Mouse (Mus musculus) ZHBTc4 (cell line): ENCODE measurements at regions not wholly inside any gene's neighbourhood (a gene's known extent, or its start where the extent isn't known, plus 50 kb on each side); places are given as distances from the start of the nearest gene placed in this dataset.

Experiments used
- DNase-seq: peaks from one replicate; pipeline ENCODE4 v3.0.0-alpha.2; 2011; ENCODE audit warnings: low read depth, low spot score

GRCm38 (mm10) chr9:47346527-47347111 lies 183.4 kb upstream of the Cadm1 start:
- DNase-seq, result no peak

- DNase-seq, result no peak
These were observed 179.7 kb upstream of the Cadm1 start for GRCm38 (mm10) chr9:47350301-47350700.

GRCm38 (mm10) chr9:47351036-47351435 lies 178.9 kb upstream of the Cadm1 start:
- DNase-seq, result no peak

GRCm38 (mm10) chr9:47353017-47353416 lies 177.0 kb upstream of the Cadm1 start:
- DNase-seq, result peak; percentile 39

- DNase-seq, result no peak
These were observed 176.0 kb upstream of the Cadm1 start for GRCm38 (mm10) chr9:47353972-47354371.

- no peak for DNase-seq
These were observed 175.6 kb upstream of the Cadm1 start for GRCm38 (mm10) chr9:47354423-47354822.

- no peak for DNase-seq
These were observed 175.1 kb upstream of the Cadm1 start for GRCm38 (mm10) chr9:47354866-47355265.

- DNase-seq, result no peak
These were observed 172.1 kb upstream of the Cadm1 start for GRCm38 (mm10) chr9:47357756-47358399.

- DNase-seq, result no peak
These were observed 171.6 kb upstream of the Cadm1 start for GRCm38 (mm10) chr9:47358400-47358767.

- DNase-seq, result peak; percentile 62
These were observed 166.9 kb upstream of the Cadm1 start for GRCm38 (mm10) chr9:47363086-47363485.

GRCm38 (mm10) chr9:47364762-47365161 lies 165.2 kb upstream of the Cadm1 start:
- no peak for DNase-seq

GRCm38 (mm10) chr9:47367266-47367957 lies 162.6 kb upstream of the Cadm1 start:
- DNase-seq, result peak; percentile 46

- peak; percentile 81 for DNase-seq
These were observed 161.7 kb upstream of the Cadm1 start for GRCm38 (mm10) chr9:47368015-47368901.

- no peak for DNase-seq
These were observed 157.7 kb upstream of the Cadm1 start for GRCm38 (mm10) chr9:47372296-47372695.

GRCm38 (mm10) chr9:47374086-47374485 lies 155.9 kb upstream of the Cadm1 start:
- no peak for DNase-seq

GRCm38 (mm10) chr9:47376645-47377044 lies 153.3 kb upstream of the Cadm1 start:
- DNase-seq, result no peak

GRCm38 (mm10) chr9:47378541-47378940 lies 151.4 kb upstream of the Cadm1 start:
- DNase-seq, result no peak

GRCm38 (mm10) chr9:47380361-47380760 lies 149.6 kb upstream of the Cadm1 start:
- no peak for DNase-seq

- DNase-seq, result no peak
These were observed 145.7 kb upstream of the Cadm1 start for GRCm38 (mm10) chr9:47384185-47384854.

- no peak for DNase-seq
These were observed 143.3 kb upstream of the Cadm1 start for GRCm38 (mm10) chr9:47386646-47387045.

- DNase-seq, result no peak
These were observed 142.8 kb upstream of the Cadm1 start for GRCm38 (mm10) chr9:47387221-47387620.
